Mouse (Mus musculus) myocyte (in vitro differentiated cells): ENCODE results near the gene Usp24.

Experiments used
- CEBPB ChIP-seq: IDR thresholded peaks from 2 replicates; pipeline ENCODE4 v1.6.1; 2011; ENCODE audit warnings: mild to moderate bottlenecking, moderate library complexity; ENCODE audit not compliant: poor library complexity, insufficient read depth, severe bottlenecking
- E2F4 ChIP-seq: IDR thresholded peaks from one replicate; pipeline ENCODE4 v1.6.1; 2011; ENCODE audit warnings: mild to moderate bottlenecking, control low read depth, moderate library complexity; ENCODE audit not compliant: insufficient read depth
- MAX ChIP-seq: IDR thresholded peaks from one replicate; pipeline ENCODE4 v1.6.1; 2011; ENCODE audit warnings: low read depth, mild to moderate bottlenecking, control low read depth
- MYOD1 ChIP-seq, 3 experiments: IDR thresholded peaks; one replicate each; pipeline ENCODE4 v1.6.1; 2011; ENCODE audit warnings: control low read depth in 2 of 3, low read depth in 2 of 3, mild to moderate bottlenecking in 2 of 3, moderate library complexity in 1 of 3; ENCODE audit not compliant: insufficient read length in 2 of 3, control insufficient read depth in 1 of 3
- POLR2A ChIP-seq: IDR thresholded peaks from one replicate; pipeline ENCODE4 v1.6.1; 2011; ENCODE audit warnings: low read depth, mild to moderate bottlenecking, control low read depth, moderate library complexity; ENCODE audit not compliant: insufficient read length
- POLR2AphosphoS2 ChIP-seq: IDR thresholded peaks from one replicate; pipeline ENCODE4 v1.6.1; 2011; ENCODE audit warnings: low read depth, control low read depth; ENCODE audit not compliant: insufficient read length
- SRF ChIP-seq: IDR thresholded peaks from one replicate; pipeline ENCODE4 v1.6.1; 2011; ENCODE audit warnings: low read depth; ENCODE audit not compliant: control insufficient read depth, insufficient read length
- TCF12 ChIP-seq: IDR thresholded peaks from one replicate; pipeline ENCODE4 v1.6.1; 2011; ENCODE audit warnings: mild to moderate bottlenecking, control low read depth; ENCODE audit not compliant: poor library complexity, insufficient read depth, severe bottlenecking
- USF1 ChIP-seq: IDR thresholded peaks from one replicate; pipeline ENCODE4 v1.6.1; 2011; ENCODE audit warnings: low read depth, mild to moderate bottlenecking, control low read depth, moderate library complexity

DNA sequence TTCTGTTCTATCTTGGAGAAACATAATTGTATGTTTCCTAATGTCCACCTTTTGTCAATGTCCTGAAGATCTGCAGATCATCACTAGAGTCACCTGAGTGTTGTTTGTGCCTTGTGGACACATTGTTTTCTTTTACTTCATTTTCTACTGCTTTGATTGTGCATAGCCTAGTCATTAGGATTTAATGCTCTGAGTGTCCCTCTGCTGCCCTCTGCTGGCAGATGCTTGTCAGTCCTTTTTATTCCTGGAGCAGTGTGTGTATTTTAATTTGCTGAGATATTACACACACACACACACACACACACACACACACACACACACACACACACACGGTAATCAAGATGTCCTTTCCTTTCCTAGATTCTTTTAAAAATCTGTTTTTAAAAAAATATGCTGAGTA lies 59.8 kb downstream of the Usp24 start:
- TF ChIP-seq USF1 (no peak), CEBPB (no peak), POLR2A (no peak), POLR2AphosphoS2 (no peak), E2F4 (no peak), TCF12 (no peak), SRF (no peak), MAX (no peak), MYOD1 (IDR thresholded peaks at IDR 0.05; ENCODE audit: control insufficient read depth in 1 of 3, insufficient read length in 2 of 3, low read depth in 2 of 3) (no peak)
